Mouse (Mus musculus) T-helper 2 cell (primary cell): ENCODE measurements around the gene Ier3.

Source experiments
- in situ Hi-C: fragments of 300-600 bp; cut with MboI, MseI; formaldehyde crosslinking; loops from one replicate; pipeline ENCODE4 v1.15.1; 2025; ENCODE audit warnings: high pct_unique_total_duplicates

The Ier3 gene

DNA sequence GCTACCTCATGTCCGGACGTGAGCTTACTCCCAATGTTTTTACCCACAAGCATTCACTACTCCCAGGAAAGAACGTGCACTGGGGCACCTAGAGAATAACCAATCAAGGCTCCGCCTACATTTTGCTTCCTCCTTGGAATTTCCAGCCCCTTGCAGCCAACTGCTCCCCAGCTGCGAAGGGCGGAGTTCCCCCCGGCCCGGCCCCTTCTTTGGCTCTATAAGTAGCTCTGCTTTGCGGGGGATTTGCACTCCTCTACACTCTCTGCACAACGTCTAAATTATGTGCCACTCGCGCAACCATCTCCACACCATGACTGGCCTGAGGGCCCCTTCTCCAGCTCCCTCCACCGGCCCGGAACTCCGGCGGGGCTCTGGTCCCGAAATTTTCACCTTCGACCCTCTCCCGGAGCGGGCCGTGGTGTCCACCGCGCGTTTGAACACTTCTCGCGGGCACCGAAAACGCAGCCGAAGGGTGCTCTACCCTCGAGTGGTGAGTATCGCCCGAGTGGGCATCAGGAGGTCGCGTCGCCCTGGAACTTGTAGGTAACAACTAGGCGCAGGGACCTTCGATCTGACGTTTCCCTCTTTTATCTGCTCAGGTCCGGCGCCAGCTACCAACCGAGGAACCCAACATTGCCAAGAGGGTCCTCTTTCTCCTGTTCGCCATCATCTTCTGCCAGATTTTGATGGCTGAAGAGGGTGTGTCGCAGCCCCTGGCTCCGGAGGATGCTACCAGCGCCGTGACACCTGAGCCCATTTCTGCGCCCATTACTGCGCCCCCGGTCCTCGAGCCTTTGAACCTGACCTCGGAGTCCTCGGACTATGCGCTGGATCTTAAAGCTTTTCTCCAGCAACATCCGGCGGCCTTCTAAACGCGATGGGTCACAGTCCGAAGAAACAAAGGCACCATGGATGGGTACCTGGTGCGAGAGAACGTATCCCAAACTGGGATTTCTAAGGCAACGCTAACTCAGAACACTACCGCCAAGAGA, at the start of gene Ier3:
TSS of gene Ier3 (plus strand) at position 246 of the 992 bp plus-strand sequence.
- in situ Hi-C loops = no loop called here

DNA sequence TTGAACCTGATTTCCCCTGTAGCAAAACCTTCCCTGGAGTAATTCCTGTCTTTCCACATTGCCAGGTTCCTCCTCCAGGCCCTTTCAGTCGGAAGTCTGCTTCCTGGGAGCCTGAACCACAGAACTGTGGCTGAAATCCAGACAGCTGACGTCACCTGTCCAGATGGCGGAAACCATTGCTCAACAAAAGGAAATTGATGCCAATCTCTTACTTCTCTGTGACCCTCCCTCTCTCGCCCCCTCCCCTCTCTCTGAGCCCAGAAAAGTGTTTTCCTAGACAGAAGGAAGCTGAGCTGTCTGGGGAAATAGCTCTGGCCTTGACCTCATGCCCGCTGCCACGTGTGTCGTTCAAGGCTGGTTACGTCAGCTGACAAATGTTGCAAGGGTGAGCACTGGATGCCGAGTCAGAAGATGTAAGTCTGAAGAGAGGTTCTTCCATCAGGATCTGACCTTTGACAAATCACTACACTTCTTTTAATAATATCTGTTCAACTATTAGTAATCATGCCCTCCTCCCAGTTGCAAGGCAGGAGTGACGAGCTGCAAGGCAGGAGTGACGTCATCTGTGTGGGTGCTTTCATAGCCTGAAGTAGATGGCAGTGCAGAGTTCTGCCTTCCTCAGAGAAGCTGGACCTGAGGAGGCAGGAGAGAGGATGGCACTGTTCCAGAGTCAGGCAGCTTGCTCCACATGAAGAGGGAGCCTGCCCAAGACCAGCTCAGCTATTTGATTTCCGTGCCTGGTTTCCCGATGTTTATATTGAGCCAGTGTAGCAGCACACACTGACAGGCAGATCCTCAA, 44.5 kb upstream of the Ier3 start:
- in situ Hi-C loops = loop anchor here (5.0 kb wide), 1 partner anchor 40 kb away; no protein-coding TSS in a partner anchor

DNA sequence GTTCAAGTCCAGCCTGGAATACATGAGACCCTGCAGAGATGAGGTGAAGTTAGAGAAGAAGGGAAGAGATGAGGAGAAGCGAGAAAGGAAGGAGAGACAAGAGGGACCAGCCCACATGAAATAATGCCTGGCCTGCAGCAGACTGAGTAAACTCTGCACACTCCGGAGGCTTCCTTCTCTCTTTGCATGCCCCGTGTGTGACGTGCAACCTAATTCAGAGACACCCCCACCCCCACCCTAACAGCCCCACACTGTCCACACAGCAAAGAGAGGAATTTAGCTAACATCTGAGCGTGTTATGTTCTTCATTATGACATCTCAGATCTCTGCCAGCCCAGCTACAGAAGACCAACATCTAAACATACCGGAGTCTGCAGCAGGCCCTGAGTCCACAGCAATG, 42.5 kb upstream of the Ier3 start:
- in situ Hi-C loops = loop anchor here (5.0 kb wide), 1 partner anchor 42 kb away; no protein-coding TSS in a partner anchor

DNA sequence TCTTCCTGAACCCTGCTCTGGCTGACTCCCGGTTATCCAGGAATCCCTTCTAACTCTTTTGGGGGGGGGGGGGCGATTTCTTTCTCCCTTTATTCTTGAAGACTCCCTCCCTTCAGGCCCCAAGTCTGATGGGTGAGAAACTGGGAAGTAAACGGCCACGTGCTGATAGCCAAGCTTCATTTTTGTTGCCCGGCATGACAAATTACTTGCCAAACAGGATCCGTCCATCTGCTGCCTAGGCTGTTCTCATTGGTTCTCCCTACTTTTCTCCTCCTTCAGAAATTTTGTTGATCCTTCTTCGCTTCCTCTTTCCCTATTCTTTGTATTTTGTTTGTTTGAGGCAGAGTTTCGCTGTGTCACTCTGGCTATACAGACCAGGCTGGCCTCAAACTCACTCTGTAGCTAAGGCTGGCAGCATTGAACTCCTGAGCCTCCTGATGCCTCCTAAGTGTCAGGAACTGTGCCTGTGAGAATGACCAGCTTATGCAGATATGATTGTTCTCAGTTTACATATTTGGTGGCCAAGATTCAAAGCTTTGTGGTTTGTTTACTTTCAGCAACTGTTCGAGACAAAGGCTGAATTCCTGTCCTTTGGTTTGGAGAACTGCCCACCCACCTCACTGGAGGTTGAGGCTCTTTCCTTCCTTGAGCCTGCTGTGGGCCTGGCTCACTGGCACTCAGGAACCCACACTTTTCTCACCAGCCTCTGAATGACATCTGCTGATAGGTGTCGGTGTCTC, 41.8 kb upstream of the Ier3 start:
- in situ Hi-C loops = loop anchor here (5.0 kb wide), 1 partner anchor 42 kb away; no protein-coding TSS in a partner anchor

DNA sequence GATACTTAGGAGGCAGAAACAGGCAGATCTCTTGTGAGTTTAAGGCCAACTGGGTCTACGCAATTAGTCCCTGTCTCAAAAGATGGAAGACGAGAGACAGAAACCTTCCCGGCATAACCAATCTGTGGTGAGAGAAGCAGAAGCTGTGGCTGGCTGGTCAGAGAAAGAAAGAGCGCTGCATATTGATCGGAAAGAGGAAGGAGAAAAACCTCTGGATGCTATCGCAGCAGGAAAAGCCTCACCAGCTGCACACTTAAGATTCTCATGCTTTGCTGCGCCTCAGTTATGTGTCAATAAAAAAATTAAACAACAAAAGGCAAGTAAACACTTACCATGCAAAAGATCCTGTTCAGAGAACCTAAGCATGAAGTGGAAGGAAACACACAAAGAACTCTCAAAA, 41.1 kb upstream of the Ier3 start:
- in situ Hi-C loops = no loop called here

DNA sequence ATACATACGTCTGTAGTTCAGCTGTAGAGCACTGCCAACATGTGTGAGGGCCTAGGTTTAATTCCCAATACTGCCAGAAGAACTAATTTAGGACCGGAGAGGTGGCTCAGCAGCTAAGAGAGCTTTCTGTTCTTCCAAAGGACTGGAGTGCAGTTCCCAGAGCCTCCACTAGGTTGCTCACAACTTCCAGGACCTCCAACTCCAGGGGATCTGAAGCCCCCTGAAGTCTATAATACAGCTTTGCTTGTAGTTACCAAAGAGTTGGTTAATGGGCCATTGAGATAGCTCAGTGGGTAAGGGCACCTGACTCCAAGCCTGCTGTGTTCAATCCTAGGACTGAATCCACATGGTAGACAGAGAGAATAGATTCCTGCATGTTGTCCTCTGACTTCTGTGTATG, 39.1 kb upstream of the Ier3 start:
- in situ Hi-C loops = no loop called here

DNA sequence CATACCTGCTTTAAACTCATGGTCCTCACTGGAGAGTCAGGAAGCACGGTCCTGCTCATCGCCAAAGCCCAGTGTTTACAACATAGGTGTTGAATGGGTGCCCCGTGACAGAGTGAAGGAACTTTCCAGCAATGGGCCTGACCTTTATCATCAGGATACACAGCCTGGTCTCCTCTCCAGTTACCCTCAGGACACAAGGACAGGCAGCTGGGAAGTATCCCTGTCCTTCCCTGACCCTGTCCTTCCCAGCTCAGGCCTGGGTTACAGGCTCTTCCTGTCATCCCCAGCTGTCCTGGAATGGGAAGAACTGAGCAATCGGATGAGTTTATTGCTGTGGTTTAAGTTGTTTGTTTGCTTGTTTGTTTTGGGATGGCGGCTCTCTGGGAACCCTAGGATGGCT, 38.6 kb upstream of the Ier3 start:
- in situ Hi-C loops = no loop called here

DNA sequence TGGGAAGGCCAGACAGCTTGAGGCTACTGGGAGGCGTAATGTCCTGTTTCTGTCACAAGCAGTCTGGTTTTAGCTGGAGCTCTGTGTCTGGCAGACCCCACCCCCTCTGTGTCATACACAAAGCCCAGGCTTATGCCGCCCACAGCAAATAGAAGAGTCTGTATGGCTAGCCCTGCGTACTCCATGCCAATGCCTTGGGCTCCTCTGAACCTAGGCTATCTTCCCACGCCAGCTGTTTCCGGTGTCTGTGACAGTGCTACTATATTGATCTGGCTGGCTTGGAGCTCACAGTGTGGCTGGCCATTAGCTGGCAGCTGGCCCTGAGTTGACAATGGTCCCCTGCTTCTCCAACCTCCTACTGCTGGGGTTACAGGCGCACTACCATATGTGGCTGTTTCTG, 37.5 kb upstream of the Ier3 start:
- in situ Hi-C loops = no loop called here

DNA sequence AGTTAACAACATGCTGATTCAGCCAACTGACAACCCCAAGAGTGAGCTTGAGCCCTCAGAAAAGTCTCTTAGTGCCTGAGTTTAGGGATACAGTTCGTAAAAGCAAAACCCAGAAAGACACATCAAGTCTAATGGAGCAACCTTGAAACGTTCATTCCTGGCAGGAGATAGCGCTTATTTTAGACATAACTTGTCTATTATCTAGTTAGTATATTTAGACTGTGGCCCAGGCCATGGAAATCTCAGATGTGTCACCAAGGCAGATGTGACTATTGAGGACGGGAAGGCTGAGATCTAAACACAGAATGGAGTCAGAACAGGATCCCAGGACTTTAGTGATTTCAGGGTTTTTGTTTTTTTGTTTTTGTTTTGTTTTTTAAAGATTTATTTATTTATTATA, 36.3 kb upstream of the Ier3 start:
- in situ Hi-C loops = no loop called here

DNA sequence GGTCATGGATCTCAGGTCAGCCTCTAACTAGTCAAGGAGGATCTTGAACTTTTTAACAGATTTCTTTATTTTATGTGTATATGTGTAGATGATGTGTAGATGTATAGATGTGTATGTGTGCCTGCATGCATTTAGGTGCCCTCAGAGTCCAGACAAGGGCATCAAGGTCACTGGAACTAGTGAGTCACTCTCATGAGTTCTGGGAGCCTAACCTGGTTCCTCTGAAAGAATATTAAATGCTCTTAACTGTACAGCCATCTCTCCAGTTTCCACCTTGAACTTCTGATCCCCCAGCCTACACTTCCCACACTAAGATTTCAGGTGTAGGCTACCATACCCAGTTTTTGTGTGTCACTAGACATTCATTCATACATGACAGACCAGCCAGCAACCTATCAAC, 34.0 kb upstream of the Ier3 start:
- in situ Hi-C loops = no loop called here

DNA sequence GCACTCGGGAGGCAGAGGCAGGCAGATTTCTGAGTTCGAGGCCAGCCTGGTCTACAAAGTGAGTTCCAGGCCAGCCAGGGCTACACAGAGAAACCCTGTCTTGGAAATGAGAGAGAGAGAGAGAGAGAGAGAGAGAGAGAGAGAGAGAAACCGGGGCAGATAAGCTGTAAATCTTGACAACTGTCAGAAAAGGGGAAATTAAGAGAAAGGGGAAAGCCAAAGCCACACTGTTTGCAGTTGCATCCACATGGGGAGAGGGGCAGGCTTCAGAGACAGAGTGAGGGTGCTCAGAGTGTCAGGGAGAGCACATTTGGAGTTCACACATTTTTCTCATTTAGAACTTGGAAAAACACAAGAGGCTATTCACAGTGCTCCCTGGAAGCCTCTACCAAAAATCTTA, 33.5 kb upstream of the Ier3 start:
- in situ Hi-C loops = no loop called here

DNA sequence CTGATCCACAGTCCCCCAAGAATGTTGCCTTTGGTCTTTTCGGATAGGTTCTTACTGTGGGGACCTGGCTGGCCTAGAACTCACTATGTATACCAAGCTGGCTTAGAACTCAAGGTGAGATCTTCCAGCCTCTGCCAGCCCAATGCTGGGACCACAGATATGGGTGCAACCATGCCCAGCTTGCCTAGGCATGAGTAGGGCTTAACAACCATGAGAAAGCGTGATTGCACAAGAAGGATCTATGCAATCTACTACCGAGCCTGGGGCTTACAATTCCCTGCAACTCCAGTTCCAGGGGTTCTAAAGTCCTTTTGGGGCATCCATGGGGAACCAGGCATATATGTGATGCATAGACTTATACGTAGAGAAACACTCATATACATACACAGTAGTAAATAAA, 30.6 kb upstream of the Ier3 start:
- in situ Hi-C loops = no loop called here

DNA sequence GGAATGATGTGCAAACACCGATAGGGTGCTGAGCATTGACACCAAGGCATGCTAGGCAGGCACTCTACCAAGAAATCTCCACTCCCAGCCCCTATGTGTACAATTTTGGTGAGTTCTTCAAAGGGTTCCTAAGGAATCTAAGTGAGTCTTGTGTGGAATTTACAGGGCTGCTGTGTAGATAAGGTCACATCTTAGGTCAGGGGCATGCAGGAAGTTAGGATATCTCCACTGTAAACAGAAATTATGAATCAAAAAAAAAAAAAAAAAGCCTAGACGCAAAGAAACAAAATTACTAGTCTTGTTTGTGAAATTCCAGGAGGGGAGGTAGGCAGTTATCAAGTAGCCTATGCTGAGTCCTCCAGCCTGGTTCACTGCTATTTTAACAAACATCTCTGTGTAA, 28.6 kb upstream of the Ier3 start:
- in situ Hi-C loops = no loop called here

DNA sequence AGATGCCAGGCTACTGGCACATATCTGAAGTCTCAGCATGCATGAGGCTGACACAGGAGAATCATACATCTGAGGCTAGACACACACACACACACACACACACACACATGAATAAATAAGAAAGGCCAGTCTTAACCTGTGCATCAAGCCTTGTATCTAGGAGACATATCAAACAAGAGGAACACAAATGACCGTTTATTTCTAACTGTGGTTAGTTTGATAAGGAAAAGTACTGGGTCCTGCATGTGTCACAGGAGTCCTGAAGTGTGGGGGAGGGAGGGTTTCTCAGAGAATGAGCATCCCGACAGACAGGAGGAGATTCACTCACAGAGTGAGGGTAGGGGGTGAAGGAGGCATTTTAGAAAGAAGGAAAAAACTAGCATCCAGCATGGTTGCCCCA, 26.4 kb upstream of the Ier3 start:
- in situ Hi-C loops = no loop called here

DNA sequence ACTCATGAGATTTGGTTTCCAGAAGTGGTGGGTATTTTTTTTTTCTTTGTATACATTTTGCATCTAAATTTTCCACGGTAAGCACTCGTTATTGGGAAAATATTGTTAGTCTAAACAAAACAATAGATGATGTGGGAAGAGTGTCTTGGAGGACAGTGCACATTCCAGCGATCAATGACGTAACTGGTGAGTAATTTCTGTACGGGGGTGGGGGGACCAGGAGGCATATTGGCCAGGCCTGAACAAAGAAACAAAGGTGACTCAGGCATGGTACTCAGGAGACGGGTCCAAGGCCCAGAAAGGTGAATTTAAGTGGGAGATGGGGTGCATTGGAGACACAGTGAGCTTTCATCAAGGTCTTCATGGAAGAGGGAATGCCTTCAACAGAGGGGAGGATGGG, 25.8 kb upstream of the Ier3 start:
- in situ Hi-C loops = no loop called here

DNA sequence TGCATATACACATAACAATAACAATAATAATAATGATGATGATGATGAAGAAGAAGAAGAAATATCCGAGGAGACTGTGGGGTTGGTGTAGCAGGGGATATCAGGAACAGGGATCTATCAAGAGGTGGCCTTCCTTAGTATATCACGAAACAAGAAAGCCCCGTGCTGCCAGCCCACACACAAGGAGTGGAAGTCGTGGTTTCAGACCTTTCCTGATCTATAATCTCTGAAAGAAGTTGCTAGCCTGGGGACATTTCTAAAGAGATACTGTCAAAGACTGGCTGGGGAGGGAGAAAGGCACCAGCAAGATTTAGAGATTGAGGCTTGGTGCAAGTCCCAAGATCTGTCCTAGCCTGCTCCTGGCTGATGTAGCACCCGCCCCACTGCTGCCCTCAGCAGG, 24.6 kb upstream of the Ier3 start:
- in situ Hi-C loops = no loop called here

DNA sequence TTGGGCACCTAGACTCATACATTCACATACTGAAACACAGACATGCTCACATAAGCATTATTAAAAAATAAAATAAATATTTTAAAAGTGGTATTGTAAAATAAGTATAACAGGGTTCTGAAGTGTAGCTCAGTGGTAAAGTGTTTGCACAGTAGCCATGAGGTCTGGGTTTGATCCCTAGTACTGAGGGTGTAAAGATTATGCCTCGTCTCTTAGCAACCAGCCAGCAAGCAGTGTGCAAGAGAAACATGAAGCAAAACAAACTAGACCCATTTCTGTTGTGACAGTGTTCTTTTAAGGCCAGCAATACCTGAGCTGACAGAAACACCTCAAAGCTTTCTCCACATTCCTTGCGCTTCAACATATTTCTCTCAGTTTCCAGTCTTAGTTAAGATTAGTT, 20.6 kb upstream of the Ier3 start:
- in situ Hi-C loops = no loop called here

DNA sequence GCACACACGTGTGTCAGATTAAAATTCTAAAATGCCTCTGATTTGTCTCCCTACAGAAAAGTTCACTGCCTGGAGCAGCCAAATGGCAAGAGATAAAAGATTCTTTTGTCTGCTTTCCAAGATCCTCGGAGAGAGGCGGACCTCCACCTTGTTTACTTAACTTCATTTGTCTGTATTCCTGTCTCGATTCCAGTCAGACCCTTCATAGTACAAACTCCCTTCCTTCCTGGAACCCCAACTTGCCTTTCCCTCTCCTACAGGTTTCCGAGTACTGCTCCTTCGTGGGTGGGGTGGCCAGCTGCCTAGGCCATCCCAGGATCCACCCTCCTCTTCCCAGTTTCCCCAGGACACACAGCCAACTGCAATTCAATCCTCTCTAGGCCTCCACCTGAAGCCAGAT, 18.5 kb upstream of the Ier3 start:
- in situ Hi-C loops = no loop called here

DNA sequence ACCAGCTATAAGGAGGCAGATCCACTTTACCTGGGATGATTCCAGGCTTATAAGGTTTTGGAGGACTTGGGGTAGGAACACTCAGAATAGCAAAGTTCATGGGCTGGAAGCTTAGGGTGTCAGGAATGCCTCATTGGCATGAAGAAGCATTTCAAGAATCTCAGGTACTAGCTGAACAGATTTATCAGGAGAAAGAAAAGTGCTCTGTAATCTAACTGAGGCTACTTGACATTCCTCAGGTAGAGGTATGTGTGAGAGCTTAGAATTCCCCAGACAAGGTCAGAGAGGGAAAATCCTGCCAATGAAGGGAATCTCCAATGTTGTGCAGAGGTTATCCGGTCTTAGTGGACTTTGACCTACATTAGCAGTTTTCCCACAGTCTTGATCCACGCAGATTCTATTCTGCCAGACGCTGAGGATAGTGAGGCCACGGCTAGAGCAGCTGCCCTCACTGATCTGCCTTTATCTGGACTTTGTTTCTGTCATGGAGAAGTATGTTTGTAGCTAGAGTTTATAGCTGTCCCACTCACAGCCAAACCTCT, 17.6 kb upstream of the Ier3 start:
- in situ Hi-C loops = no loop called here

DNA sequence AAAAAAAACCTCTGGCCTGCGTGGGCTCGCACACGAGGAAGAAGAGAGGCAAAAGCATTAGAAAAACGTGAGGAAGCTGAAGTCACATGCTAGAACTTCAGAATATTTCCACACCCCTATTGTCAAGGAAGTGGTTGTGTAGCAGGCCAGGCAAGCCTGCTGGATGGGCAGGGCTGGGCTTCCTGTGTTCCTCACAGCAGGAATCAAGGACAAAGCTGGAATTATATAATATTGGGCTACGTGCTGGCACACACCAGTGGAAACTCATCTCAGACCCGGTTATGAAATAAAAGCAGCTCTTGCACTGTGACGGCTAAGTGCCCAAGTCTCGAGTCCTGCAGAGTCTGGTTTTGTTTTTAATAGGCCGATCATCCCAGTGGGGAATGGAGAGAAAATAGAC, 13.4 kb upstream of the Ier3 start:
- in situ Hi-C loops = no loop called here

DNA sequence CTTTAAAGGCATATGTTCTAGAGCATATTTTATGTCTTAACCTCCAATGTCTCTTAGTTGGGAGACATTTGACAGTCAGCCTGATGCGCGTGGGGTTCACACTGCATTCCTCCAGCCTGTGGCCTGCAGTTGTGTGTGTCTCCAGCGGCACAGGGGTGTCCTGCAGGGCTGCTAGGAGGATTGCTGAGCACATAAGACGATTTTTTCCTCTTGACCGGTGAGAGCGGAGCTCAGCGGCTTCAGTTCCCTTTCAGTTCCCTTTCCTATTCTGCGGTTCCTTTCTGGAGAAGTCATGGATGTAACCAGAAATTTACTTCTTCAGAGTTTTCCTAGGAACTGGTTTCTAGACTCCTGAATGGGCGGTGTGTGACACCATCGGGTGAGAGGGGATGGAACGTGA, 12.1 kb upstream of the Ier3 start:
- in situ Hi-C loops = no loop called here
